Mouse (Mus musculus) hindbrain, embryonic 11.5 days (tissue): ENCODE measurements at regions not wholly inside any gene's neighbourhood (a gene's known extent, or its start where the extent isn't known, plus 50 kb on each side); places are given as distances from the start of the nearest gene placed in this dataset.
A peak's percentile ranks its signal among the peaks of the same experiment; 100 is the strongest.
"Not testable (repeated sequence)": the region's sequence is repeated elsewhere in the genome, so short reads cannot be mapped to it uniquely, and the experiment has no call there.

Experiments used
- ATAC-seq: fragments of 200-750 bp; cut with Nextera tagmentation; 2 replicates; pipeline ENCODE4 v1.8.0; 2017; ENCODE audit warnings: mild to moderate bottlenecking, moderate TSS enrichment, moderate library complexity; ENCODE audit not compliant: low FRiP score
- DNase-seq: peaks from one replicate; pipeline ENCODE4 v3.0.0-alpha.2; 2015; ENCODE audit warnings: low spot score
- H3K27ac ChIP-seq: fragments of 300-500 bp; sonication (generic); 2 replicates; pipeline ENCODE4 v1.5.1; 2014; ENCODE audit warnings: mild to moderate bottlenecking, low read depth, low read length
- H3K27me3 ChIP-seq: fragments of 300-500 bp; sonication (generic); 2 replicates; pipeline ENCODE4 v1.6.1; 2014; ENCODE audit warnings: mild to moderate bottlenecking, low read length, moderate library complexity, mixed read lengths; ENCODE audit not compliant: control insufficient read depth, insufficient read depth
- H3K36me3 ChIP-seq: fragments of 300-500 bp; sonication (generic); 2 replicates; pipeline ENCODE4 v1.6.1; 2014; ENCODE audit warnings: mild to moderate bottlenecking, low read length, moderate library complexity, mixed read lengths; ENCODE audit not compliant: control insufficient read depth, insufficient read depth
- H3K4me1 ChIP-seq: fragments of 300-500 bp; sonication (generic); replicated peaks from 2 replicates; pipeline ENCODE4 v1.6.1; 2014; ENCODE audit warnings: low read length, mixed read lengths; ENCODE audit not compliant: control insufficient read depth, insufficient read depth
- H3K4me2 ChIP-seq: fragments of 300-500 bp; sonication (generic); replicated peaks from 2 replicates; pipeline ENCODE4 v1.6.1; 2014; ENCODE audit warnings: mild to moderate bottlenecking, low read depth, low read length
- H3K4me3 ChIP-seq: fragments of 300-500 bp; sonication (generic); 2 replicates; pipeline ENCODE4 v1.5.1; 2014; ENCODE audit warnings: low read depth, low read length
- H3K9ac ChIP-seq: fragments of 300-500 bp; sonication (generic); 2 replicates; pipeline ENCODE4 v1.6.1; 2014; ENCODE audit warnings: low read depth, low read length
- H3K9me3 ChIP-seq: fragments of 300-500 bp; sonication (generic); 2 replicates; pipeline ENCODE4 v1.6.1; 2016; ENCODE audit warnings: low read length; ENCODE audit not compliant: control insufficient read depth
- WGBS: fragments of 180-500 bp; shearing (Covaris S2); extraction: QIAGEN DNeasy Blood & Tissue Kit; methylation state at CpG from one replicate; pipeline ENCODE4 v1.1.7; 2014; 5-methylcytosine and 5-hydroxymethylcytosine counted together

DNA sequence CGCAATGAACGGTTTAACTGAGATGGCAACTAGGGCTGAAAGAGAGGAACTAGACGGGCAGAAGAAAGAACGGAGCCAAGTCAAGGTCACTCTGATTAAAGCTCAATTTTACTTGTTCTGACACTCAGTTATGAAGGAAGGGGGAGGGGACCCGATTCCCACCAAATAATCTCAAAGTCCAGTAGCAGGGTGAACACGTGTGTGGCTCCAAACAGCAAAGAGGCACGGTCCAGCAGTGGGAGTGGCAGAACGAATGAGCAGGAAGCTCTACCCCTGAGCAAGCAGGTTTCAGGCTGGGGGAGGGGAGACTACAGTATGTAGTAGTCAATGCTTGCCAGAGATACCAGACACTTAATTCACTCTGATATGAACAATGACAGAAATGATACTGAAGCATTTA is 474.6 kb downstream of the Rfpl4b start:
- not testable (repeated sequence) for DNase-seq, H3K4me1 ChIP-seq, H3K9me3 ChIP-seq, H3K27me3 ChIP-seq, H3K27ac ChIP-seq, ATAC-seq, H3K4me2 ChIP-seq, H3K9ac ChIP-seq, H3K4me3 ChIP-seq, H3K36me3 ChIP-seq
- WGBS, result 61% methylated on average over 8 of the region's 8 CpGs

DNA sequence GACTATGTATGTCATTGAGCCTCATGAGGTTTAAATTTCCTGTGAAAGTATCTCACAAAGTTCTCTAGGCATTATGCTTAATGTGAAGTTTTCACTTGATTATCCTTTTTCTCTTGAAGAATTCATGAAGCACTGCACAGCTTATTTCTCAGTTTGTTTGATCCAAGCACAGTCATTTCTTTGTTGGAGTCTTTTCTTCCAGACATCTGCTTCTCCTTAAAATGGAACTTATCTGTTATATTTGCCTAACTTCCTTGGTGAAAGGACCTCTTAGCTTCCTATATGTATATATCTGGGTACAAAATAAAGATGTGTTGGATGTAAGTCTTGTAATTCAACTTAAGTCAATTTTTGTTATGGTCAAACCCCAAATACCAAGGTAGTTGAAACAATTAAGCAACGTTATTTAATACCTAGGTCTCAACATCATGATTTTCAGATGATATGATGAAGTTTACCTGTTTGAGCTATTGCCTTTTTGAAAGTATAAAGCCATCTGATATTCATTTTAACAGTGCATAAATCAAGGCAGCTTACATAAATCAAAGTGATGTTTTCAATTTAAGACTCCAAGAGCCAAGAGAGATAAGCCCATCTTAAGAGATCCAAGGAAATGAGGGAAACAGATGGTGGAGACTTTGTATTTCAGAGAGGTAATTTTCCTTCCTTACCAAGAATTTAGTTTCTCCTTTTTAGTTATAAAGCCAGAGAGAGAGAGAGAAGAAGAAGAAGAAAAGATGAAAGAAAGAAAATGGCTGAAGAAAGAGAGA is 481.0 kb downstream of the Rfpl4b start:
- 77% methylated on average over 1 of the region's 1 CpGs for WGBS
- no peak overlapping the region for H3K4me3 ChIP-seq
- H3K27me3 ChIP-seq, result no peaks in the 10 kb centered on the region

DNA sequence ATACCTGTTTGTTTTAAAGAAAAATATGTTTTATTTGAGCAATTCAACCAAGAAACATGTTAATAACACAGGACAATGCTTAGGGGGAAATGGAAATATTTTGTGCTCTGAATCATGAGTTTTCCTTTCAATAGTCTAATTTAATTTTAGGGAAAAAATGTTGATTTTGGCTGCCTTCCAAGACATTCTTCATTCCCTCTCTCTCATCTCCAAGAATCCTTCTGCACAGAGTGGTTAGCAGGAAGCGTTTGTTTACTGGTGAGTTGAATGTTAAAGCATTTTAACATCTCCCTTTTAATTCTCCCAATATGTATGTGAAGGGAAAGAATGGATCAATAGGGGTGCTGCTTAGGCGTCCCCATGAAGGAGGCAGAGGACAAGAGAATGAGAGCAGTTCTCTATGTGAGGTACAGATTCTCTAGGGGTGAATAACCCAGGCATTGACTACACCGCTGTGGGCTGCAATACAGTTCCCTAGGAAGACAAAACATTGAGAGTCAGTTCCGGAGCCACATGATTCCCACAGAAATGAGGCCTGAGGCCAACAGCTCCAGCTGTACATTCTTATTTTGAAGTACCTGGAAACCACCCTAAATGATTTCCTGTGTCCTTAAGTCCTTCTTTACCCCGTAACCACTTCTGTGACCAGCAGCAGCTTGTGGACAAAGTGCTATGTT is 512.7 kb downstream of the Rfpl4b start:
- H3K4me3 ChIP-seq, result no peak overlapping the region
- H3K9me3 ChIP-seq, result no peaks in the 10 kb centered on the region
- H3K27me3 ChIP-seq, result no peaks in the 10 kb centered on the region
- no peak overlapping the region for H3K4me2 ChIP-seq
- ATAC-seq (no peak), DNase-seq (no peak)
- no peaks in the 10 kb centered on the region for H3K36me3 ChIP-seq
- WGBS, result 56% methylated on average over 5 of the region's 5 CpGs
- no peaks in the 10 kb centered on the region for H3K4me1 ChIP-seq
- H3K9ac ChIP-seq, result no peak overlapping the region
- no peak overlapping the region for H3K27ac ChIP-seq

More for the DNA sequence above, 481.0 kb downstream of the Rfpl4b start:
- Histone ChIP-seq H3K4me2 (no peak overlapping the region), H3K9ac (no peak overlapping the region), H3K36me3 (no peaks in the 10 kb centered on the region), H3K4me1 (no peaks in the 10 kb centered on the region), H3K27ac (no peak overlapping the region), H3K9me3 (no peaks in the 10 kb centered on the region)
- ATAC-seq (no peak), DNase-seq (no peak)

DNA sequence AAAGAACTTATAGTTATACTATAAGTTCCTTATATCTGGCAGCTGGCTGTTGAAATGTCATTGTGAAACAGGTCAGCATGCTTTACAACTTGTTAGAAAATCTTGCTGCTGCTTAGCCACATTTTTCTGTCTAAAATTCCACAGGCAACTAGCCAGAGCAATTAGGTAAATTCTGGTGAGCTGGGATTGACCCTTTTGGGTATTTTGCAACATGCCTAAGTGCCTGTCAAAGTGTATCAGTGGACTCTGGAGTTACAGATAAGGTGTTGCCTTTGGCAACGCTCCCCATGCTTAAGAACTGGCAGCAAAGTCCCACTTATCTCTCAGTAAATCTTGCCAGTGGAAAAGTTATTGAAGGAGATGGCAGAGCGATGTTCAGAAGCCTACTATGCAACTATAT is 525.9 kb downstream of the Rfpl4b start:
- Histone ChIP-seq H3K4me2 (no peak overlapping the region), H3K27me3 (no peaks in the 10 kb centered on the region), H3K27ac (no peak overlapping the region), H3K4me1 (no peaks in the 10 kb centered on the region), H3K9me3 (no peaks in the 10 kb centered on the region), H3K9ac (no peak overlapping the region), H3K4me3 (no peak overlapping the region), H3K36me3 (no peaks in the 10 kb centered on the region)
- ATAC-seq, result no peak
- WGBS, result 82% methylated on average over 2 of the region's 2 CpGs
- no peak for DNase-seq

DNA sequence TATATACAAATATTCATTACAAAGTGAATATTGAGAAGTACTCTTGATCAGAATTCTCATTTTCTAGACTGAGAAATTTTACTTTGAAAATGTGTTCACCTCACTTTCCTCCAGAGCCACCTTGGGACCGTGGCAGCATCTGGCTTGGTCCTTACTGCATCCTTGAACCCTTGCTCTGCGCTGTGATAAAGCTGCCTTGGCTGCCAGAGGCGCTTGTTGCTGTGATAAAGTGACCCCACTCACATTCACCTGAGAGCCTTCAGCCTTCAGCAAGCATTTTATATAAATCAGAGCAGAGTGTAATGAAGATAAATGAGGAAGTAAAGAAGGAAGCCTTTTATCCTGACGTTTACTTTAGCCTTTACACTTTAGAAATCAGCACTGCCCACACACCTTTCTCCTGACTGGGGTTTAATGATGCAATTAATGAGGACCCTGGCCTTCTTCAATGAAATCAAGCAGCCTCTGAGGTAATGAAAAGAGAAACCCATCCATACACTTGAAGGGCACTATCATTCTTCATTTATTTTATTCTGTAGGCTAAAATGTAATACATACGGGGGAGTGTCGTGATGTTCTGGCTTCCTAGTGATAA is 532.8 kb downstream of the Rfpl4b start:
- H3K9ac ChIP-seq, result no peak overlapping the region
- no peaks in the 10 kb centered on the region for H3K27me3 ChIP-seq
- no peak overlapping the region for H3K4me3 ChIP-seq
- no peak for DNase-seq
- H3K9me3 ChIP-seq, result no peaks in the 10 kb centered on the region
- peak; percentile 57; the same call in 1 of the 2 replicates for ATAC-seq
- no peak overlapping the region for H3K4me2 ChIP-seq
- 76% methylated on average over 6 of the region's 6 CpGs for WGBS
- H3K27ac ChIP-seq, result no peak overlapping the region
- no peaks in the 10 kb centered on the region for H3K36me3 ChIP-seq
- H3K4me1 ChIP-seq, result no peaks in the 10 kb centered on the region

DNA sequence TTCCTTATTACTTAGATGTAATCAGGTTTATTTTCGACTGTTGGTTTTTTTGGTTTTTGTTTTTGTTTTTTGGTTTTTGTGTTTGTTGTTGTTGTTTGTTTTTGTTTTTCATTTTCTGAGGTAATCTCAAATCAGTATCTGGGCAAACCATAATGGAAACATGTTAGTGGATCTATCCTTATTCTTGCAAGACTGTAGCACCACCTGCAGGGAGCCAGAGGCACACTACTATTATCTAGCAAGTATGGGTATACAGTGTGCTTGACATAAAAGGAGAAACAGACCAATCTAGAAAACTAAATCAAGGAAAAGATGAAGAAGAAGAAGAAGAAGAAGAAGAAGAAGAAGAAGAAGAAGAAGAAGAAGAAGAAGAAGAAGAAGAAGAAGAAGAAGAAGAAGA is 552.4 kb downstream of the Rfpl4b start:
- no peak for ATAC-seq
- H3K9me3 ChIP-seq, result no peaks in the 10 kb centered on the region
- H3K4me3 ChIP-seq, result no peak overlapping the region
- 88% methylated on average over 1 of the region's 1 CpGs for WGBS
- H3K27me3 ChIP-seq, result no peaks in the 10 kb centered on the region
- H3K27ac ChIP-seq, result no peak overlapping the region
- no peaks in the 10 kb centered on the region for H3K4me1 ChIP-seq
- DNase-seq, result no peak
- no peaks in the 10 kb centered on the region for H3K36me3 ChIP-seq
- no peak overlapping the region for H3K4me2 ChIP-seq
- H3K9ac ChIP-seq, result no peak overlapping the region

DNA sequence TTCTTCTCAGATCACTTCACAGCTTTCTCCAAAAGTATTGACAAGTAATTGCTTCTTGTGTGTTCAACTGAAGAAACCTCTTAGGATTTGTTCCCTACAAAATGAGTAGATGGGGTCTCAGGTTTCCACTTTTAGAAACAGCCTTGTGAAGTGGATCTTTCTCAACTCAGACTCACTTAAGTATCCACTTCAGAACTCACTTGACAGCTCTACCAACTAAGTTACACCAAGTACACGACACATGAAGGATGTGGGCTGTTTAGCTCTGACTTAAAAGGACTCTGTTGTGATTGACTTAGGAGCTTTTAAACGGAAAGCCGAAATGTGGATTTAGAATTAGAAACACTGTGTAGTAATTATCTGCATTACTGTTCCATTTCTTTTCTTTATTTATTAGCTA is 556.0 kb downstream of the Rfpl4b start:
- 85% methylated on average over 3 of the region's 3 CpGs for WGBS
- Histone ChIP-seq H3K36me3 (no peaks in the 10 kb centered on the region), H3K27ac (no peak overlapping the region), H3K4me1 (no peaks in the 10 kb centered on the region), H3K4me3 (no peak overlapping the region), H3K9me3 (no peaks in the 10 kb centered on the region), H3K27me3 (no peaks in the 10 kb centered on the region), H3K9ac (no peak overlapping the region), H3K4me2 (no peak overlapping the region)
- no peak for DNase-seq
- ATAC-seq, result no peak

DNA sequence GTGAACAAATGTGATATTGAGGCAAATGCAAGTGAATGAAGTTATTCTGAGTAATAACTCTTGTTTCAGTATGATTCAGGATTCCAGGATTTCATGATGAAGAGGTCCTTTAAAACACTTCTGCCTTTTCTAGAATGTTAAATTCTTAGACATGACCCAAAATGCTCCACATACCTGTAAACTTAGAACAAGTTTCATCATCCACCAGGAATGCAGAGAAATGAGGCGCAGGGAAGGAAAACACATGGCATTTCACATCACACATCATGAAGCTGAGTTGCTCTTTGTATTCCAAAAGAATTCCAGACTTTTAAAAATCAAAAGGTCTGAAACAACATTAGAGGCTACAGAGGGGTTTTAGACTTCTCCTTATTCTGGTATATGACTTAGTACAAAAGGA is 574.8 kb downstream of the Rfpl4b start:
- Histone ChIP-seq H3K9me3 (no peaks in the 10 kb centered on the region), H3K36me3 (no peaks in the 10 kb centered on the region), H3K4me1 (no peaks in the 10 kb centered on the region), H3K9ac (no peak overlapping the region), H3K4me3 (no peak overlapping the region), H3K27ac (no peak overlapping the region), H3K4me2 (no peak overlapping the region), H3K27me3 (no peaks in the 10 kb centered on the region)
- 89% methylated on average over 1 of the region's 1 CpGs for WGBS
- DNase-seq, result no peak
- ATAC-seq, result no peak
